Mouse (Mus musculus) left cerebral cortex, adult 18-20 months (tissue): ENCODE data around the gene Olfr967. TPM values are rescaled to one million over a fixed set of nuclear protein-coding genes. Genes with fewer than 3 reads are reported as not detected.
"Not testable (repeated sequence)": the region's sequence is repeated elsewhere in the genome, so short reads cannot be mapped to it uniquely, and the experiment has no call there.

ENCODE experiments used
- DNase-seq, 2 experiments: peaks; one replicate each; pipeline ENCODE4 v3.0.0; 2021 to 2022; ENCODE audit warnings: low spot score in 2 of 2, mixed read lengths in 1 of 2
- long read RNA-seq, 2 experiments: library from polyadenylated mRNA; stranded (forward); transcript quantifications; one replicate each; pipeline ENCODE4 v2.0.0; 2021
- total RNA-seq, 2 experiments: library from RNA; stranded (reverse); gene quantifications; 2 replicates each; pipeline ENCODE4 v1.2.3; 2021

The Olfr967 gene
- total RNA-seq: not detected
- long read RNA-seq, experiment 1: 0 reads
- long read RNA-seq, experiment 2: 0 reads

GRCm38 (mm10) chr9:39745949-39746348 lies at the start of gene Olfr967:
Gene Olfr967 (plus strand): TSS chr9:39746249.
- DNase-seq: no peak

- not testable (repeated sequence) for DNase-seq
These were observed 44.9 kb upstream of the Olfr967 start for GRCm38 (mm10) chr9:39701123-39701522.

- no peak for DNase-seq
These were observed 39.0 kb upstream of the Olfr967 start, which contains the start of gene Olfr149 for GRCm38 (mm10) chr9:39707017-39707416. Gene Olfr149 (minus strand): TSS chr9:39707117.

- DNase-seq: no peak
These were observed 37.1 kb upstream of the Olfr967 start for GRCm38 (mm10) chr9:39708958-39709357.

- DNase-seq: no peak
These were observed 35.0 kb upstream of the Olfr967 start, which contains the start of gene Olfr965 for GRCm38 (mm10) chr9:39711053-39711452. Gene Olfr965 (plus strand): TSS chr9:39711353.

- DNase-seq: no peak
These were observed 15.4 kb upstream of the Olfr967 start, which contains the start of gene Olfr150 for GRCm38 (mm10) chr9:39730678-39731077. Gene Olfr150 (plus strand): TSS chr9:39730978.

GRCm38 (mm10) chr9:39740741-39741140 lies 5.3 kb upstream of the Olfr967 start:
- no peak for DNase-seq

GRCm38 (mm10) chr9:39746428-39746827 lies 379 bp downstream of the Olfr967 start:
- DNase-seq: no peak

- DNase-seq: no peak
These were observed 37.1 kb downstream of the Olfr967 start, which contains the start of gene Olfr968 for GRCm38 (mm10) chr9:39783153-39783552. Gene Olfr968 (minus strand): TSS chr9:39783253.

- DNase-seq: no peak
These were observed 44.5 kb downstream of the Olfr967 start, which contains the start of gene Olfr969 for GRCm38 (mm10) chr9:39790558-39790957. Gene Olfr969 (plus strand): TSS chr9:39790945.

Other genes with a start within 250 kb of the Olfr967 start
- gene Olfr957, start 230.4 kb upstream of the Olfr967 start, total RNA-seq: not detected
- not detected for gene Olfr958, start 192.2 kb upstream of the Olfr967 start, total RNA-seq
- not detected for gene Olfr959, start 170.7 kb upstream of the Olfr967 start, total RNA-seq
- 1 to 10 TPM; 3.9 to 6.2 TPM for gene AW551984, start 141.8 kb upstream of the Olfr967 start, total RNA-seq
- gene Olfr148, start 135.6 kb upstream of the Olfr967 start, total RNA-seq: not detected
- gene Olfr960, start 124.9 kb upstream of the Olfr967 start, total RNA-seq: not detected
- not detected for gene Olfr961, start 101.2 kb upstream of the Olfr967 start, total RNA-seq
- not detected for gene Olfr963, start 79.0 kb upstream of the Olfr967 start, total RNA-seq
- gene Olfr149, start 39.1 kb upstream of the Olfr967 start, total RNA-seq: not detected
- not detected for gene Olfr965, start 34.9 kb upstream of the Olfr967 start, total RNA-seq
- gene Olfr150, start 15.3 kb upstream of the Olfr967 start, total RNA-seq: not detected
- gene Olfr968, start 37.0 kb downstream of the Olfr967 start, total RNA-seq: not detected
- not detected for gene Olfr969, start 44.7 kb downstream of the Olfr967 start, total RNA-seq
- gene Olfr970, start 62.6 kb downstream of the Olfr967 start, total RNA-seq: not detected
- not detected for gene Olfr971, start 90.6 kb downstream of the Olfr967 start, total RNA-seq
- not detected for gene Olfr972, start 120.2 kb downstream of the Olfr967 start, total RNA-seq
- not detected for gene Olfr229, start 161.1 kb downstream of the Olfr967 start, total RNA-seq
- not detected for gene Olfr974, start 191.3 kb downstream of the Olfr967 start, total RNA-seq
- gene Olfr975, start 205.8 kb downstream of the Olfr967 start, total RNA-seq: not detected
- gene Olfr976, start 214.9 kb downstream of the Olfr967 start, total RNA-seq: not detected
- not detected for gene Olfr978, start 245.9 kb downstream of the Olfr967 start, total RNA-seq